In genomic region chr4:85514205-85514681, GRCm38 (mm10) we compare ENCODE assay signal across 8 mouse cellular contexts. TPM values are rescaled to one million over a fixed set of nuclear protein-coding genes. Genes with fewer than 3 reads are reported as not detected.
DNase-seq lines count a peak whose midpoint lies in the region; ATAC-seq and TF ChIP-seq lines count a peak whose summit lies in the region.

No protein-coding gene starts in this region.

- peak overlapping the region; percentile 69 for H3K4me3 ChIP-seq in heart, embryonic 10.5 days
- peak overlapping the region; percentile 59 for H3K4me3 ChIP-seq in embryonic facial prominence, embryonic 13.5 days
- peak overlapping the region; percentile 65 for H3K4me3 ChIP-seq in heart, embryonic 16.5 days (ENCODE audit: low read length)
- H3K4me3 ChIP-seq in lung, embryonic 14.5 days (ENCODE audit: low read depth, low read length) = peak overlapping the region; percentile 52

- H3K9ac ChIP-seq in embryonic facial prominence, embryonic 13.5 days = peak overlapping the region; percentile 64
- H3K9ac ChIP-seq in heart, embryonic 16.5 days (ENCODE audit: low read length) = peak overlapping the region; percentile 62
- peak overlapping the region; percentile 54 for H3K9ac ChIP-seq in lung, embryonic 14.5 days

- peak; percentile 77 for DNase-seq in heart, embryonic 10.5 days (ENCODE audit: low spot score)
- DNase-seq in heart, adult 8-10 months (ENCODE audit: low spot score) = no peak
- peak; percentile 40 to 63 for DNase-seq in kidney, postnatal 25 days
- peak; percentile 79 for DNase-seq in lung, embryonic 14.5 days
- DNase-seq in ovary, postnatal 36 days (ENCODE audit: low spot score) = peak; percentile 41
- no peak for DNase-seq in thymus, postnatal 25 days

- 0 out of 2 replicates have a peak overlapping the region, but pooled peaks have one; percentile 25 for H3K27ac ChIP-seq in heart, embryonic 10.5 days
- H3K27ac ChIP-seq in embryonic facial prominence, embryonic 13.5 days = no peak overlapping the region
- H3K27ac ChIP-seq in heart, embryonic 16.5 days (ENCODE audit: low read length) = no peak overlapping the region
- peak overlapping the region; percentile 18; the same call in 1 of the 2 replicates for H3K27ac ChIP-seq in lung, embryonic 14.5 days (ENCODE audit: low read depth)

- H3K9me3 ChIP-seq in heart, embryonic 10.5 days = no peaks in the 10 kb centered on the region
- no peaks in the 10 kb centered on the region for H3K9me3 ChIP-seq in embryonic facial prominence, embryonic 13.5 days
- no peaks in the 10 kb centered on the region for H3K9me3 ChIP-seq in heart, embryonic 16.5 days (replicated peaks; ENCODE audit: control insufficient read depth, low read length)
- H3K9me3 ChIP-seq in lung, embryonic 14.5 days (ENCODE audit: low read depth, low read length) = no peaks in the 10 kb centered on the region

- TF ChIP-seq CTCF in lung, embryonic 14.5 days (IDR thresholded peaks at IDR 0.05; ENCODE audit: low read depth) = peak; percentile 63

- under 1% methylated on average over 33 of the region's 33 CpGs for WGBS in heart, embryonic 10.5 days
- WGBS in embryonic facial prominence, embryonic 13.5 days = under 1% methylated on average over 33 of the region's 33 CpGs
- under 1% methylated on average over 31 of the region's 33 CpGs for WGBS in heart, embryonic 16.5 days
- WGBS in lung, embryonic 14.5 days = under 1% methylated on average over 33 of the region's 33 CpGs

- peaks cover 18% of the 10 kb centered on the region for H3K4me1 ChIP-seq in heart, embryonic 10.5 days
- H3K4me1 ChIP-seq in embryonic facial prominence, embryonic 13.5 days = peaks cover 17% of the 10 kb centered on the region
- peaks cover 9% of the 10 kb centered on the region for H3K4me1 ChIP-seq in heart, embryonic 16.5 days (ENCODE audit: control insufficient read depth, insufficient read depth, low read length)
- 0 out of 2 replicates have a peak, but pooled peaks cover 5% of the 10 kb centered on the region for H3K4me1 ChIP-seq in lung, embryonic 14.5 days (ENCODE audit: insufficient read depth)

- peaks cover 40% of the 10 kb centered on the region for H3K27me3 ChIP-seq in heart, embryonic 10.5 days (ENCODE audit: insufficient read depth, poor library complexity, severe bottlenecking)
- H3K27me3 ChIP-seq in embryonic facial prominence, embryonic 13.5 days = peaks cover 40% of the 10 kb centered on the region
- H3K27me3 ChIP-seq in heart, embryonic 16.5 days (ENCODE audit: control insufficient read depth, insufficient read depth, low read length) = peaks cover 23% of the 10 kb centered on the region
- H3K27me3 ChIP-seq in lung, embryonic 14.5 days (ENCODE audit: insufficient read depth, low read length) = peaks cover 5% of the 10 kb centered on the region; the same call in 1 of the 2 replicates

- ATAC-seq in embryonic facial prominence, embryonic 13.5 days (ENCODE audit: insufficient number of reproducible peaks, insufficient read depth, low FRiP score, low TSS enrichment, low read depth) = peak; percentile 87; the same call in 1 of the 2 replicates
- peak; percentile 76 for ATAC-seq in heart, embryonic 16.5 days (replicated peaks; ENCODE audit: extremely low read depth, insufficient read depth, low FRiP score)
- peak; percentile 93 for ATAC-seq in lung, embryonic 14.5 days (ENCODE audit: insufficient read depth)

- H3K36me3 ChIP-seq in heart, embryonic 10.5 days = no peaks in the 10 kb centered on the region
- no peaks in the 10 kb centered on the region for H3K36me3 ChIP-seq in embryonic facial prominence, embryonic 13.5 days
- H3K36me3 ChIP-seq in heart, embryonic 16.5 days (ENCODE audit: control insufficient read depth, insufficient read depth) = no peaks in the 10 kb centered on the region
- H3K36me3 ChIP-seq in lung, embryonic 14.5 days (ENCODE audit: insufficient read depth) = no peaks in the 10 kb centered on the region

- H3K4me2 ChIP-seq in embryonic facial prominence, embryonic 13.5 days = peak overlapping the region; percentile 92
- peak overlapping the region; percentile 99 for H3K4me2 ChIP-seq in heart, embryonic 16.5 days (ENCODE audit: low read depth, low read length)
- H3K4me2 ChIP-seq in lung, embryonic 14.5 days = peak overlapping the region; percentile 97

RNA-seq across cellular contexts. Expression of gene Adamtsl1, which starts 0.3 kb away (rescaled TPM):
- 4.7 and 7.3 TPM in 2 replicates for polyA plus RNA-seq in heart, embryonic 10.5 days (2016; fragmentation: Nextera tagmentation; extraction: Ambion mirVana)
- total RNA-seq in heart, adult 8-10 months (2022) = 1 to 10 TPM; 2.0 to 2.9 (median 2.3) TPM
- polyA plus RNA-seq in embryonic facial prominence, embryonic 13.5 days (2015; fragmentation: Nextera tagmentation; extraction: Ambion mirVana) = 48.1 and 49.5 TPM in 2 replicates
- polyA plus RNA-seq in heart, embryonic 16.5 days (2015; fragmentation: Nextera tagmentation; extraction: Ambion mirVana) = 7.9 and 11.7 TPM in 2 replicates
- 14.2 and 15.0 TPM in 2 replicates for polyA plus RNA-seq in lung, embryonic 14.5 days (2014; fragmentation: Nextera tagmentation; extraction: Ambion mirVana)

Comparison
In these comparisons a context has a peak if more than half of its experiments do, and no peak if none do; other contexts are left out.
1. DNase-seq: peak in heart, embryonic 10.5 days (single experiment), kidney, postnatal 25 days (2 of 2), lung, embryonic 14.5 days (single experiment) and ovary, postnatal 36 days (single experiment); none in heart, adult 8-10 months (single experiment) and thymus, postnatal 25 days (single experiment).
2. H3K27ac ChIP-seq: peak in heart, embryonic 10.5 days (single experiment) and lung, embryonic 14.5 days (single experiment); none in embryonic facial prominence, embryonic 13.5 days (single experiment) and heart, embryonic 16.5 days (single experiment).
3. Peak in every context shown above with its lines, with median percentiles within 50 percentile points of each other: H3K4me3 ChIP-seq, ATAC-seq, H3K4me2 ChIP-seq and H3K9ac ChIP-seq.